Mouse (Mus musculus) midbrain, postnatal 0 days (tissue): Measurements from ENCODE around the gene Cd244a. TPM values are rescaled to one million over a fixed set of nuclear protein-coding genes. Genes with fewer than 3 reads are reported as not detected.

Source experiments
- ATAC-seq: fragments of 200-750 bp; cut with Nextera tagmentation; 2 replicates; pipeline ENCODE4 v1.8.0; 2017; ENCODE audit warnings: moderate number of reproducible peaks, mild to moderate bottlenecking, moderate TSS enrichment, moderate library complexity; ENCODE audit not compliant: low FRiP score
- DNase-seq: peaks from one replicate; pipeline ENCODE4 v3.0.0-alpha.2; 2015; ENCODE audit warnings: low spot score
- H3K27ac ChIP-seq: fragments of 300-500 bp; sonication (generic); 2 replicates; pipeline ENCODE4 v1.5.1; 2014; ENCODE audit warnings: low read depth, mild to moderate bottlenecking, low read length, mixed read lengths
- H3K27me3 ChIP-seq: fragments of 300-500 bp; sonication (generic); 2 replicates; pipeline ENCODE4 v1.6.1; 2014; ENCODE audit warnings: low read length, control low read depth, mixed read lengths; ENCODE audit not compliant: insufficient read depth
- H3K36me3 ChIP-seq: fragments of 300-500 bp; sonication (generic); 2 replicates; pipeline ENCODE4 v1.6.1; 2014; ENCODE audit warnings: low read length, control low read depth, mixed read lengths; ENCODE audit not compliant: insufficient read depth
- H3K4me1 ChIP-seq: fragments of 300-500 bp; sonication (generic); 2 replicates; pipeline ENCODE4 v1.6.1; 2014; ENCODE audit warnings: mild to moderate bottlenecking, control low read depth, antibody characterized with exemption, low read length, mixed read lengths; ENCODE audit not compliant: insufficient read depth
- H3K4me2 ChIP-seq: fragments of 300-500 bp; sonication (generic); 2 replicates; pipeline ENCODE4 v1.6.1; 2014; ENCODE audit warnings: low read depth, mild to moderate bottlenecking, low read length, mixed read lengths; ENCODE audit not compliant: poor library complexity, severe bottlenecking
- H3K4me3 ChIP-seq: fragments of 300-500 bp; sonication (generic); 2 replicates; pipeline ENCODE4 v1.5.1; 2014; ENCODE audit warnings: low read depth, mild to moderate bottlenecking, low read length, moderate library complexity
- H3K9ac ChIP-seq: fragments of 300-500 bp; sonication (generic); replicated peaks from 2 replicates; pipeline ENCODE4 v1.6.1; 2014; ENCODE audit warnings: mild to moderate bottlenecking, low read length, moderate library complexity, mixed read lengths; ENCODE audit not compliant: poor library complexity, severe bottlenecking
- H3K9me3 ChIP-seq: fragments of 300-500 bp; sonication (generic); 2 replicates; pipeline ENCODE4 v1.6.1; 2016; ENCODE audit warnings: low read length, control low read depth
- CTCF ChIP-seq: IDR thresholded peaks from 2 replicates; pipeline ENCODE4 v1.5.1; 2016; ENCODE audit warnings: antibody characterized with exemption, mild to moderate bottlenecking
- WGBS: fragments of 180-500 bp; shearing (Covaris S2); extraction: QIAGEN DNeasy Blood & Tissue Kit; methylation state at CpG from one replicate; pipeline ENCODE4 v1.1.7; 2014; 5-methylcytosine and 5-hydroxymethylcytosine counted together
- polyA plus RNA-seq: library from polyadenylated mRNA; unstranded; fragments of >200 nt; fragmentation: Nextera tagmentation; extraction: Ambion mirVana; gene quantifications from 2 replicates; pipeline ENCODE4 v1.2.1, GENCODE M21; 2015
- total RNA-seq: library from RNA; depleted of rRNA; stranded (reverse); fragments of >200 nt; gene quantifications from 2 replicates; pipeline ENCODE4 v1.2.3, GENCODE M21; 2014

Gene Cd244a
- total and polyA plus RNA-seq, 2 experiments from 2014 or later: not detected

GRCm38 (mm10) chr1:171638686-171639085 lies 79.7 kb downstream of the Cd244a start:
- H3K4me1 ChIP-seq: no peaks in the 10 kb centered on the region
- no peak for DNase-seq
- H3K27ac ChIP-seq: no peak overlapping the region
- no peak for ATAC-seq
- no peak overlapping the region for H3K4me2 ChIP-seq
- no peaks in the 10 kb centered on the region for H3K9me3 ChIP-seq
- no peaks in the 10 kb centered on the region for H3K36me3 ChIP-seq
- TF ChIP-seq CTCF: no peak
- H3K9ac ChIP-seq: no peak overlapping the region
- WGBS: 46% methylated on average over 2 of the region's 2 CpGs
- no peaks in the 10 kb centered on the region for H3K27me3 ChIP-seq
- H3K4me3 ChIP-seq: no peak overlapping the region

- Histone ChIP-seq H3K4me2 (no peak overlapping the region), H3K4me3 (no peak overlapping the region), H3K9me3 (no peaks in the 10 kb centered on the region), H3K27ac (no peak overlapping the region), H3K4me1 (no peaks in the 10 kb centered on the region), H3K9ac (no peak overlapping the region), H3K36me3 (no peaks in the 10 kb centered on the region), H3K27me3 (no peaks in the 10 kb centered on the region)
- no peak for DNase-seq
- TF ChIP-seq CTCF: no peak
- WGBS: 93% methylated on average over 6 of the region's 6 CpGs
- no peak for ATAC-seq
Measured at GRCm38 (mm10) chr1:171640796-171641195, 81.8 kb downstream of the Cd244a start.

GRCm38 (mm10) chr1:171643612-171644011 lies 84.6 kb downstream of the Cd244a start:
- Histone ChIP-seq H3K9ac (no peak overlapping the region), H3K4me3 (no peak overlapping the region), H3K27ac (no peak overlapping the region), H3K27me3 (no peaks in the 10 kb centered on the region), H3K9me3 (no peaks in the 10 kb centered on the region), H3K36me3 (no peaks in the 10 kb centered on the region), H3K4me1 (no peaks in the 10 kb centered on the region), H3K4me2 (no peak overlapping the region)
- 78% methylated on average over 7 of the region's 7 CpGs for WGBS
- TF ChIP-seq CTCF: no peak
- ATAC-seq: no peak
- no peak for DNase-seq

GRCm38 (mm10) chr1:171646429-171646940 lies 87.5 kb downstream of the Cd244a start:
- no peak for TF ChIP-seq CTCF
- ATAC-seq: no peak
- Histone ChIP-seq H3K9ac (no peak overlapping the region), H3K27me3 (no peaks in the 10 kb centered on the region), H3K4me1 (no peaks in the 10 kb centered on the region), H3K4me2 (no peak overlapping the region), H3K27ac (no peak overlapping the region), H3K36me3 (no peaks in the 10 kb centered on the region), H3K4me3 (no peak overlapping the region), H3K9me3 (no peaks in the 10 kb centered on the region)
- DNase-seq: no peak
- 70% methylated on average over 5 of the region's 5 CpGs for WGBS

- DNase-seq: no peak
- no peaks in the 10 kb centered on the region for H3K9me3 ChIP-seq
- H3K27me3 ChIP-seq: no peaks in the 10 kb centered on the region
- H3K9ac ChIP-seq: no peak overlapping the region
- 90% methylated on average over 5 of the region's 5 CpGs for WGBS
- no peak overlapping the region for H3K4me2 ChIP-seq
- H3K4me1 ChIP-seq: no peaks in the 10 kb centered on the region
- H3K27ac ChIP-seq: no peak overlapping the region
- H3K36me3 ChIP-seq: no peaks in the 10 kb centered on the region
- ATAC-seq: no peak
- no peak overlapping the region for H3K4me3 ChIP-seq
- no peak for TF ChIP-seq CTCF
Measured at GRCm38 (mm10) chr1:171647716-171648115, 88.7 kb downstream of the Cd244a start.

- no peak for DNase-seq
- Histone ChIP-seq H3K36me3 (no peaks in the 10 kb centered on the region), H3K4me1 (no peaks in the 10 kb centered on the region), H3K27me3 (no peaks in the 10 kb centered on the region), H3K9ac (no peak overlapping the region), H3K4me2 (no peak overlapping the region), H3K4me3 (no peak overlapping the region), H3K27ac (no peak overlapping the region), H3K9me3 (no peaks in the 10 kb centered on the region)
- TF ChIP-seq CTCF: no peak
- ATAC-seq: no peak
- WGBS: 62% methylated on average over 8 of the region's 8 CpGs
Measured at GRCm38 (mm10) chr1:171648840-171649239, 89.8 kb downstream of the Cd244a start.
